Mouse (Mus musculus): ENCODE measurements around the gene Bag1. TPM values are rescaled to one million over a fixed set of nuclear protein-coding genes. Genes with fewer than 3 reads are reported as not detected.

The Bag1 gene
- polyA plus RNA-seq, 1 experiment from 2014 or later: 195 TPM

GRCm38 (mm10) chr4:40900612-40901011, 47.5 kb downstream of the Bag1 start:
- no peak overlapping the region for H3K9ac ChIP-seq (replicated peaks)
- no peak for ATAC-seq (ENCODE audit: low FRiP score)
- no peaks in the 10 kb centered on the region for H3K27me3 ChIP-seq (replicated peaks)
- H3K4me1 ChIP-seq: no peaks in the 10 kb centered on the region
- no peaks in the 10 kb centered on the region for H3K9me3 ChIP-seq (replicated peaks)
- H3K4me2 ChIP-seq: no peak overlapping the region
- H3K27ac ChIP-seq (replicated peaks): no peak overlapping the region
- no peaks in the 10 kb centered on the region for H3K36me3 ChIP-seq
- H3K4me3 ChIP-seq (replicated peaks): no peak overlapping the region
- 90% methylated on average over 4 of the region's 4 CpGs for WGBS

DNA sequence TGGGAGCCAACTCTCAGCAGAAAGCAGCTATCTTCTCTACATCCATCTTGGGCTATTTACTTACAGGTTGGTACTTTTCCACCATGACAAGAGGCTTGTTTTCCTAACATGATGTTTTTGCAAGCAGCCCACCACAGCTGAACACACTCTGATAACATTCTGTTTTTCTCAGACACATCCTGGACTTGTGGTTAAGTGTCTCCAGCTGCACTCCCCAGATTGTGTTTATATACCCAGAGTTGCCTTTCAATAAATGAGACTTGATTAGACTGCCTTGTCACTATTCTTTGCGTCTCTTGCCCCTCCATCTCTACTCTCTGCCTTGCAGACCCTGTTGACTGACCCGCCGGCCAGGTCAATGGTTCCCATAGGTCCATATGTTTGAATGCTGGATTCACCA, 48.0 kb downstream of the Bag1 start:
- Histone ChIP-seq H3K4me2 (no peak overlapping the region), H3K4me3 (replicated peaks) (no peak overlapping the region), H3K27ac (replicated peaks) (no peak overlapping the region), H3K27me3 (replicated peaks) (no peaks in the 10 kb centered on the region), H3K36me3 (no peaks in the 10 kb centered on the region), H3K9ac (replicated peaks) (no peak overlapping the region), H3K9me3 (replicated peaks) (no peaks in the 10 kb centered on the region), H3K4me1 (no peaks in the 10 kb centered on the region)
- no peak for ATAC-seq (ENCODE audit: low FRiP score)
- WGBS: 99% methylated on average over 3 of the region's 3 CpGs

- Histone ChIP-seq H3K36me3 (no peaks in the 10 kb centered on the region), H3K4me1 (no peaks in the 10 kb centered on the region), H3K4me2 (no peak overlapping the region), H3K27me3 (replicated peaks) (no peaks in the 10 kb centered on the region), H3K9ac (replicated peaks) (no peak overlapping the region), H3K27ac (replicated peaks) (no peak overlapping the region), H3K9me3 (replicated peaks) (no peaks in the 10 kb centered on the region), H3K4me3 (replicated peaks) (no peak overlapping the region)
- no peak for ATAC-seq (ENCODE audit: low FRiP score)
- WGBS: 78% methylated on average over 2 of the region's 2 CpGs
Measured at GRCm38 (mm10) chr4:40899264-40899663, 48.8 kb downstream of the Bag1 start.

DNA sequence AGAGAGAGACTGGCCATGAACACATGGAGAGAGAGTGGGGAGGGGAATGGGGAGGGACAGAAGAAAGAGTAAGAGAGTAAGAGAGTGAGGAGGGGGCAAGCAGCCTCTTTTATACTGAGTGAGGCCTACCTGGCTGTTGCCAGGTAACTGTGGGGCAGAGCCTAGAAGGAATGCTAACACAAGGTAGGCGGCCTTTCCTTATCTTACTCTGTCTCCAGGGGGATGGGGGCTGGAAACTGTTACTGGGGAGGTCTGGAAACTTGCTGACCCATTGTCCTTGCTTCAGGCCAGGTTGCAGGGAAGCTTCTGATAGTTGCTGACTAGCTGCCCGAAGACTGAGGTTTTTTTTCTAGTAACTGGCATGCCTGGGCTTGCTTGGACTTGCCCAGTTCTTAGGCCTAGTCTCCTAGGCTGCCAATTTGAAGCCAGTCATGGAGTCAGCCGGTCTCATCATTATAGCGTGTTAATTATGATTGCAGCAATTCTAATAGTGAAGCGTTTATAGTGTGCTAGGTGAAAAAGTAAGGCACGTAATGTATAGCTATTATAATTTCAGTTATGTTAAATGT, 49.5 kb downstream of the Bag1 start:
- Histone ChIP-seq H3K27ac (replicated peaks) (no peak overlapping the region), H3K4me2 (no peak overlapping the region), H3K9ac (replicated peaks) (no peak overlapping the region), H3K36me3 (no peaks in the 10 kb centered on the region), H3K9me3 (replicated peaks) (no peaks in the 10 kb centered on the region), H3K27me3 (replicated peaks) (no peaks in the 10 kb centered on the region), H3K4me1 (no peaks in the 10 kb centered on the region), H3K4me3 (replicated peaks) (no peak overlapping the region)
- ATAC-seq (ENCODE audit: low FRiP score): no peak
- WGBS: 84% methylated on average over 6 of the region's 6 CpGs

DNA sequence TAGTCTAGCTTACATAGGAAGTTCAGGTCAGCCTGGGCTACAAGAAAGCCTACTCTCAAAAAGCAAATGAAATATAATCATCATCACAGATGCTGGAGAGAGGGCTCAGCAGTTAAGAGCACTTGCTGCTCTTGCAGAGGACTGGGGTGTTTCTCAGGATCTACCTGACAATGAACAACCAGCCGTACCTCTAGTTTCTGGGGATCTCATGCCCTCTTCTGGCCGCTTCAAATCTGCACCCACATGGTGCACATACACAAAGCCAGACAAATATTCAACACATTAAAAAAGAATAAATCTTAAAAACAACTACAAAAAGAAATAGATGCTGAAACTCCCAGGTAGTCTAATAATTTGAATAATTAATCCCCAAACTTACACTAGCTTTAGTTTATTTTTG, 52.4 kb downstream of the Bag1 start:
- H3K27me3 ChIP-seq (replicated peaks): no peaks in the 10 kb centered on the region
- no peak for ATAC-seq (ENCODE audit: low FRiP score)
- H3K4me2 ChIP-seq: no peak overlapping the region
- no peaks in the 10 kb centered on the region for H3K9me3 ChIP-seq (replicated peaks)
- H3K4me1 ChIP-seq: no peaks in the 10 kb centered on the region
- WGBS: 97% methylated on average over 2 of the region's 2 CpGs
- no peak overlapping the region for H3K9ac ChIP-seq (replicated peaks)
- no peak overlapping the region for H3K4me3 ChIP-seq (replicated peaks)
- H3K36me3 ChIP-seq: no peaks in the 10 kb centered on the region
- H3K27ac ChIP-seq (replicated peaks): no peak overlapping the region

DNA sequence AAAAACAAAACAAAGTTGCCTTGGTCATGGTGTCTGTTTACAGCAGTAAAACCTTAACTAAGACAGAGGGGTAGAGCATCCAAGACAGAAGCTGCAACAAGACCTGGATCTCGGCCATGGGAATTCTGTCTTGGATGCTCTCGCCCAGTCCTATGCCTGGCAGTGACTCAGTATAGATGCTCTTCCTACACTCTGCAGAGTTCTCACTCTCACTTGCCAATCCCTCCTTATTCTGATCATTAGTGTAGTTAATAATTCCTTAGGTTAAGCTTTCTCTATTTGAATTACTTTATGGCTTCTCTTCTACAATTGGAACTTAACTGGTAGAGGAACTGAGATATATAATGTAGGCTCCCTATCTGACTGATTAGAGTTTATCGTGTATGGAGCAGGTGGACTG, 53.0 kb downstream of the Bag1 start:
- Histone ChIP-seq H3K27ac (replicated peaks) (no peak overlapping the region), H3K4me3 (replicated peaks) (no peak overlapping the region), H3K36me3 (no peaks in the 10 kb centered on the region), H3K4me2 (no peak overlapping the region), H3K9me3 (replicated peaks) (no peaks in the 10 kb centered on the region), H3K9ac (replicated peaks) (no peak overlapping the region), H3K4me1 (no peaks in the 10 kb centered on the region), H3K27me3 (replicated peaks) (no peaks in the 10 kb centered on the region)
- ATAC-seq (ENCODE audit: low FRiP score): no peak
- WGBS: 95% methylated on average over 3 of the region's 3 CpGs

GRCm38 (mm10) chr4:40891206-40891605, 56.9 kb downstream of the Bag1 start:
- Histone ChIP-seq H3K27ac (replicated peaks) (no peak overlapping the region), H3K27me3 (replicated peaks) (no peaks in the 10 kb centered on the region), H3K4me3 (replicated peaks) (no peak overlapping the region), H3K9ac (replicated peaks) (no peak overlapping the region), H3K4me1 (no peaks in the 10 kb centered on the region), H3K9me3 (replicated peaks) (no peaks in the 10 kb centered on the region), H3K36me3 (no peaks in the 10 kb centered on the region), H3K4me2 (no peak overlapping the region)
- ATAC-seq (ENCODE audit: low FRiP score): no peak
- WGBS: 77% methylated on average over 5 of the region's 5 CpGs

DNA sequence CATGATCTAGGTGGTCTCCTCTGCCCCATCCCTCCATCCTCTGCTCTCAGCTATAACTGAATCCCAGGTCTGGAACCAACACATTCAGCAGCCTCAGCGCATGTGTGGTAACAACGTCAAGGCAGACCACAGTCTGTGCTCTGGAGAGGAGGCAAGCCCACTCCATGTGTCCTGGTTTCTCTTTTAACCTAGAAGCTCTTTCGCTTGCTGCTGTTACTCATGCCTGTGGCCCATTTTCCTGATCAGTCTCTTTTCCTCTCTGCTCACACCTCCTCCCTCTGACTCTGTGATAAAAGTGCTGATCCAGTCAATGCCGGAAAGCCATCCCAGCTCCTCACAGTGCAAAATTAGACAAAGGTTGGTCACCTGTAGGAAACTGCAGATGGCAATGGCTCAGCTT, 58.1 kb downstream of the Bag1 start:
- no peak overlapping the region for H3K27ac ChIP-seq (replicated peaks)
- H3K27me3 ChIP-seq (replicated peaks): no peaks in the 10 kb centered on the region
- no peak overlapping the region for H3K9ac ChIP-seq (replicated peaks)
- H3K9me3 ChIP-seq (replicated peaks): no peaks in the 10 kb centered on the region
- 88% methylated on average over 4 of the region's 4 CpGs for WGBS
- H3K4me2 ChIP-seq: no peak overlapping the region
- ATAC-seq (ENCODE audit: low FRiP score): no peak
- H3K4me3 ChIP-seq (replicated peaks): no peak overlapping the region
- H3K36me3 ChIP-seq: no peaks in the 10 kb centered on the region
- no peaks in the 10 kb centered on the region for H3K4me1 ChIP-seq

- Histone ChIP-seq H3K9me3 (replicated peaks) (no peaks in the 10 kb centered on the region), H3K27ac (replicated peaks) (no peak overlapping the region), H3K27me3 (replicated peaks) (no peaks in the 10 kb centered on the region), H3K4me3 (replicated peaks) (no peak overlapping the region), H3K4me1 (no peaks in the 10 kb centered on the region), H3K4me2 (no peak overlapping the region), H3K36me3 (no peaks in the 10 kb centered on the region), H3K9ac (replicated peaks) (no peak overlapping the region)
- ATAC-seq (ENCODE audit: low FRiP score): no peak
- 69% methylated on average over 3 of the region's 3 CpGs for WGBS
Measured at GRCm38 (mm10) chr4:40889252-40889651, 58.8 kb downstream of the Bag1 start.

DNA sequence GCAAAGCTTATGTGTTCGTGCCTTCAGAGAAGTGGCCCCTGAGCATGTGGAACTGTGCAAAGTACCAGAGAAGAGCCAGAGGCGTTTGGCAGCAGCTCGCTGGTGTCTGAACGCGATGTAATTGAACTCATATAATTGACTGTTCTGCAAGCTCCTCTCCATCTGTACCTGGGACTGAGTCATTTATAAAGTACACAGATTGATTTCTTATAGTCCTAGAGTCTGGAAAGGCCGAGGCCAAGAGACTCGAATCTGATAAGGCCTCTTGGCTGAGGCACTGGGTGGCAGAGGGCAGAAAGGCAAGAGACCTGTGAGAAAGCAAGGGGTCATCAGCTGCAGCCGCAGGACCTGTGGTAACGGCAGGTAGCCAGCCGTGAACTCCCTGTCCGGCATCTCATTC, 59.3 kb downstream of the Bag1 start:
- Histone ChIP-seq H3K36me3 (no peaks in the 10 kb centered on the region), H3K4me1 (no peaks in the 10 kb centered on the region), H3K9me3 (replicated peaks) (no peaks in the 10 kb centered on the region), H3K27me3 (replicated peaks) (no peaks in the 10 kb centered on the region), H3K4me2 (no peak overlapping the region), H3K9ac (replicated peaks) (no peak overlapping the region), H3K27ac (replicated peaks) (no peak overlapping the region), H3K4me3 (replicated peaks) (no peak overlapping the region)
- no peak for ATAC-seq (ENCODE audit: low FRiP score)
- 87% methylated on average over 11 of the region's 11 CpGs for WGBS

Small RNA genes within 50 kb of the gene (microRNA-seq; reads per million reads assigned to microRNA genes)
- gene Mir3094: 1.4 reads per million

Other genes with a start within 250 kb of the Bag1 start
- gene Aptx, start 245.1 kb downstream of the Bag1 start, polyA plus RNA-seq (2015; fragmentation: Nextera tagmentation; extraction: Ambion mirVana): 41.0 and 41.2 TPM in 2 replicates
- 652 and 681 TPM in 2 replicates for gene Dnaja1, start 226.1 kb downstream of the Bag1 start, polyA plus RNA-seq (2015; fragmentation: Nextera tagmentation; extraction: Ambion mirVana)
- gene Smu1, start 190.4 kb downstream of the Bag1 start, polyA plus RNA-seq (2015; fragmentation: Nextera tagmentation; extraction: Ambion mirVana): 107 and 126 TPM in 2 replicates
- 8.8 and 16.6 TPM in 2 replicates for gene B4galt1, start 94.3 kb downstream of the Bag1 start, polyA plus RNA-seq (2015; fragmentation: Nextera tagmentation; extraction: Ambion mirVana)
- 4.2 TPM in 1 of 2 replicates, not detected in the other for gene Spink4, start 28.2 kb downstream of the Bag1 start, polyA plus RNA-seq (2015; fragmentation: Nextera tagmentation; extraction: Ambion mirVana)
- gene Chmp5, start 113 bp upstream of the Bag1 start, polyA plus RNA-seq (2015; fragmentation: Nextera tagmentation; extraction: Ambion mirVana): 137 and 147 TPM in 2 replicates
- gene Nfx1, start 22.6 kb upstream of the Bag1 start, polyA plus RNA-seq (2015; fragmentation: Nextera tagmentation; extraction: Ambion mirVana): 95.2 and 97.9 TPM in 2 replicates
- not detected in 2 replicates for gene Aqp7, start 99.8 kb upstream of the Bag1 start, polyA plus RNA-seq (2015; fragmentation: Nextera tagmentation; extraction: Ambion mirVana)
- gene Aqp3, start 149.9 kb upstream of the Bag1 start, polyA plus RNA-seq (2015; fragmentation: Nextera tagmentation; extraction: Ambion mirVana): 0.65 TPM in 1 of 2 replicates, not detected in the other
- 35.7 and 39.3 TPM in 2 replicates for gene Nol6, start 176.2 kb upstream of the Bag1 start, polyA plus RNA-seq (2015; fragmentation: Nextera tagmentation; extraction: Ambion mirVana)
- 46.4 and 52.2 TPM in 2 replicates for gene Ube2r2, start 187.4 kb upstream of the Bag1 start, polyA plus RNA-seq (2015; fragmentation: Nextera tagmentation; extraction: Ambion mirVana)

Measured in neural tube, embryonic 15.5 days (tissue).